Mouse (Mus musculus): Measurements from ENCODE around the gene Eif2s3x. TPM values are rescaled to one million over a fixed set of nuclear protein-coding genes. Genes with fewer than 3 reads are reported as not detected.
A peak's percentile ranks its signal among the peaks of the same experiment; 100 is the strongest.

Gene Eif2s3x
- 77.0 and 85.6 TPM in 2 replicates for polyA plus RNA-seq (2015; fragmentation: Nextera tagmentation; extraction: Ambion mirVana)

DNA sequence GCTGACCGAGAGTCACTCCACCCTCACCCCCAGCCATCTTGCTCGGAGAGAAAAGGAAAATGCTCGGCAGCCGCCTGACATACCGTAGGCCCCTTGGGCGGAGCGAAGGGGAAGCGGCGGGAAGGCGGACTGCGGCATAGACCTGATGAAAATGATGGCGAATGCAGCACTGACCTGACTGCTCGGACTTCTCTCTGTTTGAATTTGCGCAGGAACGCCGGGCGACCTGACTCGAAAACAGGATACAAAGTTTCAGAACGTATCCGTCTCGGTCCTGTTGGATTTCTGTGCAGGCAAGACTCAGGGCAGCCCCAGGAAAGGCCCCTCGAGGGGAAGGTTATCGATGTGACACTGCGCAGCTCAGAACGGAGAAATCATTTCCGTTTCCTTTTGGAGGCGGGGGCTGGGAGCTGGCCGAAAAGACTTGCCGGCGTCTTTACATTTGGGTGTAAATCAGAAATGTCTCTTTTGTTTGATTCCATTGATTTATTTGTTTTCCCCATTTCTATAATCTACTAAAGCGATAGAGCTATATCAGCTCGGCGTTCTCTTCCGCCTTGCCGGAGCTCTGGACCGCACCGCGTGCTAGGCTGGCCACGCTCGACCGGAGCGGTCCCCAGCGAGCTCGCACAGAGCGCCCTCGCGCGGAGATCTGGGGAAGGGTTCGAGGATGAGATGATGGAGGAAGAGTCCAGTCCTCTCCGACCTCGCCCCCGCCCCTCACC is at the start of gene Eif2s3x:
Gene Eif2s3x (minus strand): TSS at position 266 of the 725 bp plus-strand sequence.
- no peaks in the 10 kb centered on the region for H3K27me3 ChIP-seq (ENCODE audit: insufficient read depth, low read length)
- under 1% methylated on average over 51 of the region's 52 CpGs for WGBS
- ATAC-seq (ENCODE audit: low FRiP score, low TSS enrichment) = peak; percentile 95

DNA sequence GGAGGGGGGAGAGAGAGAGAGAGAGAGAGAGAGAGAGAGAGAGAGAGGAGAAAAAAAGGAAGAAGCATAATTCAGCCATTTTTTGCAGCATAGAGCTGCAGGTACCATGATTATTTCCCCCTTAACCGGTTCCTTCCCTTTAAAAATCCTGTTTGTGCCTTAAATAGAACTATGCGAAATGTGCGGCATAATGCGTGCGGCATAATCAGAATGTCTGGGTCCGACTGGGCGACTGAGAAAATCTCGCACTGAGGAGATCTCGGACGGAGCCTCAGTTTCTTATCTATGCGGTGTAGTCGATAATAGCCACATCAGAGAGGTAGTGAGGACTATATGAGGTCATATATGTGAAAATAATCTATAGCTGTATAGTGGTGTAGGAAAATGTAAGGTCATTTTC is 22.9 kb upstream of the Eif2s3x start:
- Histone ChIP-seq H3K27me3 (ENCODE audit: insufficient read depth, low read length) (peaks cover 39% of the 10 kb centered on the region), H3K4me1 (ENCODE audit: insufficient read depth, low read length) (no peaks in the 10 kb centered on the region), H3K9me3 (ENCODE audit: low read length) (no peaks in the 10 kb centered on the region), H3K9ac (replicated peaks; ENCODE audit: low read length) (peak overlapping the region; percentile 71), H3K4me3 (ENCODE audit: low read length) (peak overlapping the region; percentile 68), H3K36me3 (ENCODE audit: insufficient read depth, low read length) (0 out of 2 replicates have a peak, but pooled peaks cover 2% of the 10 kb centered on the region), H3K4me2 (replicated peaks; ENCODE audit: low read depth, low read length) (peak overlapping the region; percentile 61), H3K27ac (ENCODE audit: low read length) (no peak overlapping the region)
- no peak for ATAC-seq (ENCODE audit: low FRiP score, low TSS enrichment)
- WGBS = 35% methylated on average over 12 of the region's 12 CpGs

More for the DNA sequence above, at the start of gene Eif2s3x:
- Histone ChIP-seq H3K4me2 (replicated peaks; ENCODE audit: low read depth, low read length) (peak within 1 kb of the TSS; percentile 75), H3K9ac (replicated peaks; ENCODE audit: low read length) (peak within 1 kb of the TSS; percentile 86), H3K4me3 (ENCODE audit: low read length) (peak within 1 kb of the TSS; percentile 90), H3K36me3 (ENCODE audit: insufficient read depth, low read length) (peaks cover 18% of the 10 kb centered on the region), H3K4me1 (ENCODE audit: insufficient read depth, low read length) (0 out of 2 replicates have a peak, but pooled peaks cover 3% of the 10 kb centered on the region), H3K27ac (ENCODE audit: low read length) (peak within 1 kb of the TSS; percentile 82), H3K9me3 (ENCODE audit: low read length) (no peaks in the 10 kb centered on the region)

DNA sequence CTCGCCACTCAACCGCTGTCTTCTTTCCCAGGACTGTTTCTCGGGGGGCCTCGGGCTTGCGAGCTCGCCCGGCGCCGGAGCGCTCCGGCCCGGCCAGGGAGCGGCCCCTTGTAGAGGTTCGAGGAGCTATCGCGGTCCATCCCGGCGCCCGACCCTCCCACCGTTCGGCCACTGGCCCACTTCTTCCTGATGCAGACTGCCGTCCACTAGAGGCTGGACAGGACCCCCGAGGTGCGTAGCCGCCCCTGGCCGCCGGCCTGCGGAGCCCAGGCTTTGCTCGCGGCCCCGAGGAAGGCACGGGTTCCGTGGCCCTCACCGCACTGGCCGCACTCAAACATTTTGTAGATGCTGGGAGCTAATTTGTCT is 22.5 kb upstream of the Eif2s3x start:
- Histone ChIP-seq H3K27ac (ENCODE audit: low read length) (peak overlapping the region; percentile 88), H3K36me3 (ENCODE audit: insufficient read depth, low read length) (0 out of 2 replicates have a peak, but pooled peaks cover 2% of the 10 kb centered on the region), H3K9ac (replicated peaks; ENCODE audit: low read length) (peak overlapping the region; percentile 71), H3K27me3 (ENCODE audit: insufficient read depth, low read length) (peaks cover 40% of the 10 kb centered on the region), H3K4me1 (ENCODE audit: insufficient read depth, low read length) (no peaks in the 10 kb centered on the region), H3K9me3 (ENCODE audit: low read length) (no peaks in the 10 kb centered on the region), H3K4me3 (ENCODE audit: low read length) (peak overlapping the region; percentile 68), H3K4me2 (replicated peaks; ENCODE audit: low read depth, low read length) (peak overlapping the region; percentile 61)
- WGBS = 16% methylated on average over 30 of the region's 35 CpGs
- no peak; the same call in 1 of the 2 replicates for ATAC-seq (ENCODE audit: low FRiP score, low TSS enrichment)

DNA sequence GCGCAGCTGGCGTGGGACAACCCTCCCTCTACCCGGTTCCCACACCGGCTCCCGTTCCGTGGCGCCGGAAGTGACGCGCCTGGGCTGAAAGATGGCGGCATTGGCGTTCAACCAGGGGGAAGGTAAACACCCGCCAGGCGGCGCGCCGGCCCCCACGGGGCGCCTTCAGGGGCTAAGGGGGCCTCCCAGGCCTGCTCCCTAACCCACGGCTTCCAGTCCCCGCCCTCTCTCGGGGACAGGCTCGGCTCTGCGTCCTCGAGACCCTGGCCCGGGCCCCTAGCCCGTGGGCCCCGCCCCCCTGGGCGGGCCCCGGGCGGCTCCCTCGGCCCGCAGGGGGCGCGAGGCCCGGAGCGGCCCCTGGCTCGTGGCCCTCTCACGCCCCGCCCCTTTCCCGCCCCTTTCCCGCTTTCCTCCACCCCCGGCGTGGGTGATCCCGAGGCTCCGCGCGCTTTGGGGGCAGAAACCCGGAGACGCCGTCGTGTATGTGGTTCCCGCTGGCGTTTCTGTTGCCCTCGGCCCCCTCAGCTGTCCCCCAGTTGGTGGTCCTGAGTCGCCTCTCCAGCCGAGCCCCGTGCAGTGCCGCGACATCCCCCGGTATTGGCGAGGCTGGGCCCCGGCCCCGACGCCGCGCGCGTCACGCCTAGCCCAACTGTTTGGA is 22.0 kb upstream of the Eif2s3x start, which contains the start of gene Klhl15:
Gene Klhl15 (plus strand): TSS at position 68 of the 658 bp plus-strand sequence.
- WGBS = 13% methylated on average over 36 of the region's 70 CpGs
- Histone ChIP-seq H3K36me3 (ENCODE audit: insufficient read depth, low read length) (0 out of 2 replicates have a peak, but pooled peaks cover 2% of the 10 kb centered on the region), H3K9me3 (ENCODE audit: low read length) (no peaks in the 10 kb centered on the region), H3K9ac (replicated peaks; ENCODE audit: low read length) (peak within 1 kb of the TSS; percentile 71), H3K4me1 (ENCODE audit: insufficient read depth, low read length) (no peaks in the 10 kb centered on the region), H3K27me3 (ENCODE audit: insufficient read depth, low read length) (peaks cover 43% of the 10 kb centered on the region), H3K27ac (ENCODE audit: low read length) (peak within 1 kb of the TSS; percentile 88), H3K4me3 (ENCODE audit: low read length) (peak within 1 kb of the TSS; percentile 68), H3K4me2 (replicated peaks; ENCODE audit: low read depth, low read length) (peak within 1 kb of the TSS; percentile 61)
- peak; percentile 99 for ATAC-seq (ENCODE audit: low FRiP score, low TSS enrichment)

DNA sequence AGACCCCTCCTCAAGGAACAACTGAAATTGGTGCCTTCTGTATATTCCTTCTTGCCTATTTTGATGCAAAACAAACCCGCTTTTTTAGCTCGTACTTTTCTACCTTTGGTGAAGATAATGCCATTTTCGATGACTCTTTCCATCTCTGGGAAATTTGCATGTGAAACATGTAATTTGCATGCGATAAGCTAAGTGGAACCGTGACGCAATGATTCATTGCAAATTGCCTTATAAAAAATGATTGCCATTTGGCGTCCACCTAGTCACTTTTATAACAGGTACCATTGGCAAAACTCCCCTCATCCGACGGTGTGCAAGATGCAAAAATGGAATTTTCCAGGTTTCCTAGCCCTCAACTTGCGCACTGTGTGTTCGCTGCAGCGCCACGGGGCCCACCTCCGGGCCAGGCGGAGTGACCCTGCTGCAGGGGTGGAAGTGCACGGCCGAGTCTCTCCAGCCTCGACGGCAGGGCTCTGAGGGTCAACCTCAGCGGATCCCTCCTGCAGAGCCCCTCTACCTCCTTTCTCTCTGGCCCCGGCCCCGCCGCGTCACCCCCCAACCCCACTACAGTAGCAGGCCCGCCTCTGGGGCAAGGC is 21.4 kb upstream of the Eif2s3x start:
- no peaks in the 10 kb centered on the region for H3K9me3 ChIP-seq (ENCODE audit: low read length)
- peak overlapping the region; percentile 68 for H3K4me3 ChIP-seq (ENCODE audit: low read length)
- ATAC-seq (ENCODE audit: low FRiP score, low TSS enrichment) = no peak
- peak overlapping the region; percentile 88 for H3K27ac ChIP-seq (ENCODE audit: low read length)
- peak overlapping the region; percentile 71 for H3K9ac ChIP-seq (replicated peaks; ENCODE audit: low read length)
- 0 out of 2 replicates have a peak, but pooled peaks cover 2% of the 10 kb centered on the region for H3K36me3 ChIP-seq (ENCODE audit: insufficient read depth, low read length)
- 16% methylated on average over 24 of the region's 25 CpGs for WGBS
- peaks cover 42% of the 10 kb centered on the region for H3K27me3 ChIP-seq (ENCODE audit: insufficient read depth, low read length)
- H3K4me2 ChIP-seq (replicated peaks; ENCODE audit: low read depth, low read length) = peak overlapping the region; percentile 61
- no peaks in the 10 kb centered on the region for H3K4me1 ChIP-seq (ENCODE audit: insufficient read depth, low read length)

DNA sequence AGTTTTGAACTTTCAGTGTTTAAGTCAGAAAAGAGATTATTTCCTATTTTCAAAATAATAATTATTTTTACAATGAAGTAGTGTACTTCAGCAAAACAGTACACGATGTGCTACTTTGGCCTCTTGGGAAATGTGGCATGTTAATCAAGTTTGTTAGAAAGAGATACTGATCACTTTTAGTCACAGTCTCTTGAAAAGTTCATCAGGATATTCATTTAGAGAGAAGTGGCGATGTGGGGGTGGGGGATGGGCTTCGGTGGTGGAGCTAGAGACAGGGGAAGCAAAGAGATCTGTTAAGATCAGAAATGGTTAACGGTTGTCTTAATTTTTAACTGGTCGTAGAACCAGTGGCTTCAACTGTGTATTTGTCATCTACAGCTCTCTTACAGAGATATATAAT is 20.8 kb upstream of the Eif2s3x start:
- Histone ChIP-seq H3K4me2 (replicated peaks; ENCODE audit: low read depth, low read length) (no peak overlapping the region), H3K4me3 (ENCODE audit: low read length) (no peak overlapping the region), H3K4me1 (ENCODE audit: insufficient read depth, low read length) (no peaks in the 10 kb centered on the region), H3K9me3 (ENCODE audit: low read length) (no peaks in the 10 kb centered on the region), H3K9ac (replicated peaks; ENCODE audit: low read length) (no peak overlapping the region), H3K27ac (ENCODE audit: low read length) (no peak overlapping the region), H3K27me3 (ENCODE audit: insufficient read depth, low read length) (peaks cover 39% of the 10 kb centered on the region), H3K36me3 (ENCODE audit: insufficient read depth, low read length) (no peaks in the 10 kb centered on the region)
- whole genome bisulfite sequencing = 45% methylated on average over 5 of the region's 5 CpGs
- no peak for ATAC-seq (ENCODE audit: low FRiP score, low TSS enrichment)

DNA sequence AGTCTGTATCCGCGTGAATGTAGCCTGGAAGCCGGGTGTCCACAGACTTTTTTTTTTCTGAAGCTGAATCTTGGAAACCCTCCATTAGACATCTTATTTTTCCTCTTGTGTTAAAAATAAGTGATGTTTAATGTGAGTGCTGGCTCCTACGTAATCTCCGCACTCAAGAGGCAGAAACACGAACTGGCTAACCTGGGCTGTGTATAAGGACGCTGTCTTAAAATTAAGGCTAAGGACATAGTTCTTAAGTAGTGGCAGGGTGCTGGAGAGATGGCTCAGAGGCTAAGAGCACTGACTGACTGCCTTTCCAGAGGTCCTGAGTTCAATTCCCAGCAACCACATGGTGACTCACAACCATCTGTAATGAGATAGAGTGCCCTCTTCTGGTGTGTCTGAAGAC is 722 bp upstream of the Eif2s3x start:
- peak overlapping the region; percentile 90 for H3K4me3 ChIP-seq (ENCODE audit: low read length)
- peak overlapping the region; percentile 60; the same call in 1 of the 2 replicates for H3K9ac ChIP-seq (replicated peaks; ENCODE audit: low read length)
- 0 out of 2 replicates have a peak, but pooled peaks cover 3% of the 10 kb centered on the region for H3K4me1 ChIP-seq (ENCODE audit: insufficient read depth, low read length)
- H3K27ac ChIP-seq (ENCODE audit: low read length) = peak overlapping the region; percentile 82; the same call in 1 of the 2 replicates
- 13% methylated on average over 7 of the region's 7 CpGs for WGBS
- peak; percentile 25; the same call in 1 of the 2 replicates for ATAC-seq (ENCODE audit: low FRiP score, low TSS enrichment)
- H3K27me3 ChIP-seq (ENCODE audit: insufficient read depth, low read length) = no peaks in the 10 kb centered on the region
- H3K9me3 ChIP-seq (ENCODE audit: low read length) = no peaks in the 10 kb centered on the region
- peaks cover 12% of the 10 kb centered on the region for H3K36me3 ChIP-seq (ENCODE audit: insufficient read depth, low read length)
- H3K4me2 ChIP-seq (replicated peaks; ENCODE audit: low read depth, low read length) = peak overlapping the region; percentile 52

DNA sequence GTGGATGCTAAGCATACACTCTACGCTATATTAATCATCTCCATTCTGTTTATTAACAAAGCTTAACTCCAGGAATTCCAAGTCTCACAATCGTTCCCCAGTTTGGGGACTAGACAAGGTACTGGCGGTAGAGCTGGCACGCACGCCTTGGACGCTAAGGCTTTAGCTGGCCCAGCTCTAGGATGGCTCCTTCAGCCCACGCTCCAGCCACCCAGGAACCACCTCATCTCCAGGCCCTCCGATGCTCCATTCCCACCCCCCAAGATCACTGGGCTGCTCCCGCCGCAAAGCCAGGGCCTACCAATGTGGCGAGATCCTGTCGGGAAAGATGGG is 432 bp downstream of the Eif2s3x start:
- Histone ChIP-seq H3K27me3 (ENCODE audit: insufficient read depth, low read length) (no peaks in the 10 kb centered on the region), H3K36me3 (ENCODE audit: insufficient read depth, low read length) (peaks cover 23% of the 10 kb centered on the region), H3K9me3 (ENCODE audit: low read length) (no peaks in the 10 kb centered on the region), H3K4me1 (ENCODE audit: insufficient read depth, low read length) (0 out of 2 replicates have a peak, but pooled peaks cover 3% of the 10 kb centered on the region), H3K4me3 (ENCODE audit: low read length) (peak overlapping the region; percentile 90), H3K4me2 (replicated peaks; ENCODE audit: low read depth, low read length) (peak overlapping the region; percentile 75), H3K27ac (ENCODE audit: low read length) (peak overlapping the region; percentile 78), H3K9ac (replicated peaks; ENCODE audit: low read length) (peak overlapping the region; percentile 86)
- WGBS = under 1% methylated on average over 12 of the region's 12 CpGs
- peak; percentile 76 for ATAC-seq (ENCODE audit: low FRiP score, low TSS enrichment)

DNA sequence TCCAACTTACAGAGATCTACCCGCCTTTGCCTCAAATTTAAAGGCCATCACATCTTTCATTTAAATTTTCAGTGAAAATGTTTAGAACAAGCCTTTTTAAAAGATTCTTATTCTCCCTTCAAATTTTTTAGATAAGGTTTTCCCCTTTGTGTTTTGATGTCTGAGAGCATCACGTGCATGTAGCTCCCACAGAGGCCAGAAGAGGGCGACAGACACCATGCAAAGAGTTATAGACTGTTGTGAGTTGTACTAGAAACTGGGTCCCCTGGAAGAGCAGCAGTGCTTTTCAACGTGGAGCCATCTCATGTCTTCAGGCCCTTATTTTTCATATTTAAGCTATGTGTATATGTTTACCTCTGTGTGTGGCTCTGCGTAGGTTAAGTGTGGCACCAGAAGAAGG is 14.9 kb downstream of the Eif2s3x start:
- Histone ChIP-seq H3K4me1 (ENCODE audit: insufficient read depth, low read length) (no peaks in the 10 kb centered on the region), H3K9me3 (ENCODE audit: low read length) (0 out of 2 replicates have a peak, but pooled peaks cover 3% of the 10 kb centered on the region), H3K27ac (ENCODE audit: low read length) (no peak overlapping the region), H3K9ac (replicated peaks; ENCODE audit: low read length) (no peak overlapping the region), H3K27me3 (ENCODE audit: insufficient read depth, low read length) (no peaks in the 10 kb centered on the region), H3K4me2 (replicated peaks; ENCODE audit: low read depth, low read length) (no peak overlapping the region), H3K36me3 (ENCODE audit: insufficient read depth, low read length) (peaks cover 77% of the 10 kb centered on the region), H3K4me3 (ENCODE audit: low read length) (no peak overlapping the region)
- WGBS = 81% methylated on average over 5 of the region's 5 CpGs
- no peak for ATAC-seq (ENCODE audit: low FRiP score, low TSS enrichment)

Data from kidney, embryonic 16.5 days (tissue).